Mouse (Mus musculus) liver, embryonic 13.5 days (tissue): Measurements from ENCODE around the gene Scd2. TPM values are rescaled to one million over a fixed set of nuclear protein-coding genes. Genes with fewer than 3 reads are reported as not detected.

Experiments used
- ATAC-seq: fragments of 200-750 bp; cut with Nextera tagmentation; 2 replicates; pipeline ENCODE4 v1.8.0; 2017; ENCODE audit warnings: low read depth, mild to moderate bottlenecking, moderate number of reproducible peaks, moderate library complexity
- DNase-seq: peaks from one replicate; pipeline ENCODE4 v3.0.0; 2022
- H3K27ac ChIP-seq: fragments of 300-500 bp; sonication (generic); 2 replicates; pipeline ENCODE4 v1.5.1; 2015; ENCODE audit warnings: moderate library complexity, mild to moderate bottlenecking, inconsistent platforms
- H3K27me3 ChIP-seq: fragments of 300-500 bp; sonication (generic); 2 replicates; pipeline ENCODE4 v1.6.1; 2015; ENCODE audit warnings: mild to moderate bottlenecking, inconsistent platforms
- H3K36me3 ChIP-seq: fragments of 300-500 bp; sonication (generic); 2 replicates; pipeline ENCODE4 v1.6.1; 2015; ENCODE audit warnings: mild to moderate bottlenecking, inconsistent platforms
- H3K4me1 ChIP-seq: fragments of 300-500 bp; sonication (generic); replicated peaks from 2 replicates; pipeline ENCODE4 v1.6.1; 2015; ENCODE audit warnings: inconsistent platforms
- H3K4me2 ChIP-seq: fragments of 300-500 bp; sonication (generic); 2 replicates; pipeline ENCODE4 v1.6.1; 2015; ENCODE audit warnings: inconsistent platforms, mild to moderate bottlenecking, moderate library complexity
- H3K4me3 ChIP-seq: fragments of 300-500 bp; sonication (generic); replicated peaks from 2 replicates; pipeline ENCODE4 v1.5.1; 2015; ENCODE audit warnings: mild to moderate bottlenecking, inconsistent platforms
- H3K9ac ChIP-seq: fragments of 300-500 bp; sonication (generic); 2 replicates; pipeline ENCODE4 v1.6.1; 2015; ENCODE audit warnings: mild to moderate bottlenecking, inconsistent platforms
- H3K9me3 ChIP-seq: fragments of 300-500 bp; sonication (generic); replicated peaks from 2 replicates; pipeline ENCODE4 v1.6.1; 2016; ENCODE audit warnings: inconsistent platforms
- WGBS: fragments of 180-500 bp; shearing (Covaris S2); methylation state at CpG from one replicate; pipeline ENCODE4 v1.1.7; 2015; ENCODE audit not compliant: insufficient replicate concordance; 5-methylcytosine and 5-hydroxymethylcytosine counted together
- microRNA-seq: library from miRNA; unstranded; fragments of <30 nt; microRNA quantifications from one replicate; pipeline ENCODE4, GENCODE M21; 2016
- polyA plus RNA-seq: library from polyadenylated mRNA; unstranded; fragments of >200 nt; fragmentation: Nextera tagmentation; extraction: Ambion mirVana; gene quantifications from 2 replicates; pipeline ENCODE4 v1.2.1, GENCODE M21; 2015

The Scd2 gene
- polyA plus RNA-seq, 1 experiment from 2014 or later = 73.7 TPM

GRCm38 (mm10) chr19:44332833-44333623 is 39.6 kb downstream of the Scd2 start, which contains the start of gene Scd4:
TSS of gene Scd4 (plus strand) at chr19:44333092.
- no peak within 1 kb of the TSS for H3K27ac ChIP-seq
- no peaks in the 10 kb centered on the region; the same call in 1 of the 2 replicates for H3K9me3 ChIP-seq
- 0 out of 2 replicates have a peak, but pooled peaks cover 6% of the 10 kb centered on the region for H3K27me3 ChIP-seq
- ATAC-seq = no peak
- H3K4me1 ChIP-seq = no peaks in the 10 kb centered on the region
- H3K36me3 ChIP-seq = no peaks in the 10 kb centered on the region
- no peak for DNase-seq
- no peak within 1 kb of the TSS for H3K4me2 ChIP-seq
- 79% methylated on average over 10 of the region's 10 CpGs for WGBS
- H3K4me3 ChIP-seq = no peak within 1 kb of the TSS
- H3K9ac ChIP-seq = no peak within 1 kb of the TSS

DNA sequence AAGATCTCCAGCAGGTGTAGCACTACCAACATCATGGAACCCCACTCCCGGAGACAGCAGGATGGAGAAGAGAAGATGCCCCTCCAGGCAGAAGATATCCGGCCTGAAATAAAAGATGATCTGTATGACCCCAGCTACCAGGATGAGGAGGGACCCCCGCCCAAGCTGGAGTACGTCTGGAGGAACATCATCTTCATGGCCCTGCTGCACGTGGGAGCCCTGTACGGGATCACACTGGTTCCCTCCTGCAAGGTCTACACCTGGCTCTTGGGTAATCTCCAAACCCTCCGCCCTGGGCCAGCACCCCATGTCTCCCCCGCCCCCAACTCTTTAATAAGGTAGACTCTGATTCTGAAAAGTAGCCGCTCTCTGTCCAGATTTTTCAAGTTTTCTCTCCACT is 40.5 kb downstream of the Scd2 start:
- 61% methylated on average over 9 of the region's 9 CpGs for WGBS
- H3K4me2 ChIP-seq = no peak overlapping the region
- H3K4me3 ChIP-seq = no peak overlapping the region
- H3K27ac ChIP-seq = no peak overlapping the region
- H3K27me3 ChIP-seq = 0 out of 2 replicates have a peak, but pooled peaks cover 6% of the 10 kb centered on the region
- ATAC-seq (no peak), DNase-seq (no peak)
- no peak overlapping the region for H3K9ac ChIP-seq
- H3K9me3 ChIP-seq = no peaks in the 10 kb centered on the region
- no peaks in the 10 kb centered on the region for H3K36me3 ChIP-seq
- H3K4me1 ChIP-seq = no peaks in the 10 kb centered on the region

GRCm38 (mm10) chr19:44335876-44336662 is 42.6 kb downstream of the Scd2 start:
- H3K4me3 ChIP-seq = no peak overlapping the region
- no peak overlapping the region for H3K4me2 ChIP-seq
- no peaks in the 10 kb centered on the region for H3K4me1 ChIP-seq
- no peak for DNase-seq
- H3K27me3 ChIP-seq = 0 out of 2 replicates have a peak, but pooled peaks cover 6% of the 10 kb centered on the region
- no peaks in the 10 kb centered on the region for H3K36me3 ChIP-seq
- 63% methylated on average over 6 of the region's 6 CpGs for WGBS
- no peaks in the 10 kb centered on the region for H3K9me3 ChIP-seq
- ATAC-seq = no peak
- H3K9ac ChIP-seq = no peak overlapping the region
- H3K27ac ChIP-seq = no peak overlapping the region

DNA sequence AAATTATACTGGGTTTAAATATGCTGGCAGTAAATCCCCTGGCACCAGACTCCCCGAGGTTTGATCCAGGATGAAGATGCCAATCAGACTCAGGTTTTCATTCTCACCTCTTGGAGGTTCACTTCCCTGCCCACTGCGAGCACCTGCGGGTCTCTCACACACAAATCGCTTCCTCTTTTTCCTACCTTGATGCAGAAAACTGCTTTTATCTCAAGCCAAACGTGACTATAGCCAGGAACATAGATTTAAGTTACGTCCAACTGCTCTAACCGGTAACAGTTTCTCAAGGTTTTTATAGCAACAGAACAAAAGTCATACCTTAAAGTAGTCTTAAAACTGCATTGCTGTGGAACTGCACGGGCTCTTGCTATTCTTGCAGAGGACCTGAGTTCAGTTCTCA is 56.2 kb downstream of the Scd2 start:
- H3K27ac ChIP-seq = no peak overlapping the region
- ATAC-seq (no peak), DNase-seq (no peak)
- H3K9me3 ChIP-seq = no peaks in the 10 kb centered on the region
- WGBS = 62% methylated on average over 8 of the region's 8 CpGs
- H3K9ac ChIP-seq = no peak overlapping the region
- no peaks in the 10 kb centered on the region for H3K4me1 ChIP-seq
- no peaks in the 10 kb centered on the region for H3K27me3 ChIP-seq
- no peak overlapping the region for H3K4me2 ChIP-seq
- H3K36me3 ChIP-seq = no peaks in the 10 kb centered on the region
- H3K4me3 ChIP-seq = no peak overlapping the region

DNA sequence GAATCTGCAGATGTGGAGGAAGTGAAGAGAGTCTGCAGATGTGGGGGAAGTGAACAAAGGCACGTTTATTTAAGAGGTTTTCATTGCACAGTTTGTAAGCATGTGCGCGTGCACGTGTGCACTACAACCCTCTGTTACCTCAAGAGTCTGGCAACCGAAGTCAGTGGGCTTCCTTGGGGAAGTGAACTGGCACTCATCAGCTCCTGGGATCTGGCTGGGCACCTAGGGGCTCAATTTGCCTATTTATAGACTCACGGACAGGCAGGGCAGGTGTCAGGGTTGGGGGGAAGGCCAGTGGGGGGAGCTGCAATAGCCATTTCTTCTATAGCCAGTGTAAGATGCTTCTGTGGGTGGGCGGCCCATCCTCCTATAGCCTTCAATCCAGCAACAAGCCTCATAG is 58.3 kb downstream of the Scd2 start:
- Histone ChIP-seq H3K4me3 (no peak overlapping the region), H3K9me3 (no peaks in the 10 kb centered on the region), H3K4me2 (no peak overlapping the region), H3K27me3 (no peaks in the 10 kb centered on the region), H3K36me3 (no peaks in the 10 kb centered on the region), H3K9ac (no peak overlapping the region), H3K4me1 (no peaks in the 10 kb centered on the region), H3K27ac (no peak overlapping the region)
- WGBS = 67% methylated on average over 7 of the region's 7 CpGs
- no peak for ATAC-seq
- no peak for DNase-seq

Small RNA genes lying within 50 kb of the gene (microRNA-seq; reads per million reads assigned to microRNA genes)
- gene Mir5114 = 23.5 reads per million, percentile 35 among the genes with 10 or more reads in this experiment

Other genes starting within 250 kb of the Scd2 start
- 14.7 and 17.9 TPM in 2 replicates for gene Erlin1, start 223.9 kb upstream of the Scd2 start, polyA plus RNA-seq
- gene Chuk, start 186.2 kb upstream of the Scd2 start, polyA plus RNA-seq = 21.2 and 24.7 TPM in 2 replicates
- 20.3 and 24.2 TPM in 2 replicates for gene Cwf19l1, start 157.8 kb upstream of the Scd2 start, polyA plus RNA-seq
- gene Bloc1s2, start 147.2 kb upstream of the Scd2 start, polyA plus RNA-seq = 48.1 and 54.8 TPM in 2 replicates
- gene Pkd2l1, start 101.2 kb upstream of the Scd2 start, polyA plus RNA-seq = not detected in 2 replicates
- gene Scd3, start 90.4 kb upstream of the Scd2 start, polyA plus RNA-seq = not detected in 2 replicates
- 0.05 TPM in 1 of 2 replicates, not detected in the other for gene Scd4, start 39.4 kb downstream of the Scd2 start, polyA plus RNA-seq
- 7.3 and 10.0 TPM in 2 replicates for gene Scd1, start 114.2 kb downstream of the Scd2 start, polyA plus RNA-seq
- gene Wnt8b, start 199.8 kb downstream of the Scd2 start, polyA plus RNA-seq = not detected in 2 replicates